Mouse (Mus musculus) C2C12 (cell line): ENCODE results near the gene Ndnf. TPM values are rescaled to one million over a fixed set of nuclear protein-coding genes. Genes with fewer than 3 reads are reported as not detected.

ENCODE experiments used
- H3K27me3 ChIP-seq: one replicate; pipeline ENCODE4 v1.6.1; 2011; ENCODE audit not compliant: control insufficient read depth, insufficient read depth, insufficient read length
- H3K36me3 ChIP-seq: one replicate; pipeline ENCODE4 v1.6.1; 2011; ENCODE audit not compliant: control insufficient read depth, insufficient read depth
- H3K4me3 ChIP-seq: one replicate; pipeline ENCODE4 v1.5.1; 2011; ENCODE audit warnings: mild to moderate bottlenecking, control low read depth; ENCODE audit not compliant: poor library complexity, insufficient read depth, severe bottlenecking
- H3K79me2 ChIP-seq: one replicate; pipeline ENCODE4 v1.6.1; 2011; ENCODE audit not compliant: control insufficient read depth, insufficient read depth
- H3K79me3 ChIP-seq: one replicate; pipeline ENCODE4 v1.6.1; 2011; ENCODE audit warnings: low read depth, control low read depth
- H3ac ChIP-seq: one replicate; pipeline ENCODE3; 2011; ENCODE audit warnings: low read depth; ENCODE audit not compliant: control insufficient read depth, insufficient read length
- CEBPB ChIP-seq: IDR thresholded peaks from one replicate; pipeline ENCODE4 v1.6.1; 2011; ENCODE audit warnings: low read depth, mild to moderate bottlenecking, control low read depth, moderate library complexity
- CTCF ChIP-seq: IDR thresholded peaks from one replicate; pipeline ENCODE4 v1.5.1; 2011; ENCODE audit not compliant: control insufficient read depth, insufficient read depth, insufficient read length
- MAX ChIP-seq: IDR thresholded peaks from one replicate; pipeline ENCODE4 v1.6.1; 2011; ENCODE audit warnings: mild to moderate bottlenecking, control low read depth
- MYOD1 ChIP-seq: IDR thresholded peaks from one replicate; pipeline ENCODE4 v1.6.1; 2011; ENCODE audit warnings: low read depth; ENCODE audit not compliant: control insufficient read depth, insufficient read length
- USF1 ChIP-seq: IDR thresholded peaks from one replicate; pipeline ENCODE4 v1.6.1; 2011; ENCODE audit warnings: low read depth, mild to moderate bottlenecking, control low read depth, moderate library complexity
- polyA plus RNA-seq: library from polyadenylated mRNA; unstranded; fragments of >200 nt; fragmentation: generic; extraction: Trizol; gene quantifications from one replicate; pipeline ENCODE4 v1.2.1, GENCODE M21; 2012; ENCODE audit warnings: missing spikeins

Gene Ndnf
- polyA plus RNA-seq, 1 experiment = not detected

GRCm38 (mm10) chr6:65760073-65760472 lies 88.7 kb downstream of the Ndnf start:
- Histone ChIP-seq H3K79me3 (no peaks in the 10 kb centered on the region), H3K79me2 (no peaks in the 10 kb centered on the region), H3K36me3 (no peaks in the 10 kb centered on the region), H3K4me3 (no peak overlapping the region), H3ac (no peak overlapping the region), H3K27me3 (no peaks in the 10 kb centered on the region)
- TF ChIP-seq MYOD1 = no peak
- TF ChIP-seq MAX = no peak
- no peak for TF ChIP-seq CTCF
- no peak for TF ChIP-seq CEBPB
- no peak for TF ChIP-seq USF1

Other genes with a start within 250 kb of the Ndnf start
- gene Tnip3, start 146.3 kb upstream of the Ndnf start, polyA plus RNA-seq = not detected
- 8.2 TPM for gene Prdm5, start 107.4 kb downstream of the Ndnf start, polyA plus RNA-seq